Mouse (Mus musculus) forebrain, embryonic 12.5 days (tissue): ENCODE results near the gene Sh3rf3. TPM values are rescaled to one million over a fixed set of nuclear protein-coding genes. Genes with fewer than 3 reads are reported as not detected.

Source experiments
- ATAC-seq: fragments of 200-750 bp; cut with Nextera tagmentation; 2 replicates; pipeline ENCODE4 v1.8.0; 2017; ENCODE audit warnings: moderate TSS enrichment; ENCODE audit not compliant: low FRiP score
- H3K27ac ChIP-seq: fragments of 300-500 bp; sonication (generic); 2 replicates; pipeline ENCODE4 v1.5.1; 2016; ENCODE audit warnings: mild to moderate bottlenecking
- H3K27me3 ChIP-seq: fragments of 300-500 bp; sonication (generic); 2 replicates; pipeline ENCODE4 v1.6.1; 2016; ENCODE audit warnings: mild to moderate bottlenecking
- H3K36me3 ChIP-seq: fragments of 300-500 bp; sonication (generic); replicated peaks from 2 replicates; pipeline ENCODE4 v1.6.1; 2016; ENCODE audit warnings: mild to moderate bottlenecking
- H3K4me1 ChIP-seq: fragments of 300-500 bp; sonication (generic); 2 replicates; pipeline ENCODE4 v1.6.1; 2016
- H3K4me2 ChIP-seq: fragments of 300-500 bp; sonication (generic); 2 replicates; pipeline ENCODE4 v1.6.1; 2016; ENCODE audit warnings: mild to moderate bottlenecking, moderate library complexity
- H3K4me3 ChIP-seq: fragments of 300-500 bp; sonication (generic); replicated peaks from 2 replicates; pipeline ENCODE4 v1.5.1; 2016; ENCODE audit warnings: mild to moderate bottlenecking
- H3K9ac ChIP-seq: fragments of 300-500 bp; sonication (generic); 2 replicates; pipeline ENCODE4 v1.6.1; 2016; ENCODE audit warnings: mild to moderate bottlenecking
- H3K9me3 ChIP-seq: fragments of 300-500 bp; sonication (generic); 2 replicates; pipeline ENCODE4 v1.6.1; 2016
- WGBS: fragments of 180-500 bp; shearing (Covaris S2); methylation state at CpG from one replicate; pipeline ENCODE4 v1.1.7; 2016; 5-methylcytosine and 5-hydroxymethylcytosine counted together
- polyA plus RNA-seq: library from polyadenylated mRNA; unstranded; fragments of >200 nt; fragmentation: Nextera tagmentation; extraction: Ambion mirVana; gene quantifications from 2 replicates; pipeline ENCODE4 v1.2.1, GENCODE M21; 2016

The Sh3rf3 gene
- polyA plus RNA-seq, 1 experiment from 2014 or later = 3.1 TPM

- H3K36me3 ChIP-seq = no peaks in the 10 kb centered on the region
- H3K4me1 ChIP-seq = peaks cover 12% of the 10 kb centered on the region
- H3K27me3 ChIP-seq = peaks cover 34% of the 10 kb centered on the region
- H3K9me3 ChIP-seq = no peaks in the 10 kb centered on the region
- H3K4me2 ChIP-seq = no peak overlapping the region
- no peak overlapping the region for H3K4me3 ChIP-seq
- no peak overlapping the region for H3K9ac ChIP-seq
- WGBS = 13% methylated on average over 5 of the region's 5 CpGs
- no peak overlapping the region for H3K27ac ChIP-seq
- no peak for ATAC-seq
Measured at GRCm38 (mm10) chr10:58928952-58929442, 115.8 kb downstream of the Sh3rf3 start.

GRCm38 (mm10) chr10:58932151-58932773 lies 119.1 kb downstream of the Sh3rf3 start:
- WGBS = 23% methylated on average over 22 of the region's 22 CpGs
- Histone ChIP-seq H3K4me1 (peaks cover 29% of the 10 kb centered on the region), H3K4me3 (peak overlapping the region; percentile 13), H3K4me2 (peak overlapping the region; percentile 46), H3K36me3 (no peaks in the 10 kb centered on the region), H3K27ac (peak overlapping the region; percentile 54), H3K27me3 (peaks cover 28% of the 10 kb centered on the region), H3K9ac (no peak overlapping the region), H3K9me3 (no peaks in the 10 kb centered on the region)
- ATAC-seq = peak; percentile 65

- H3K27ac ChIP-seq = no peak overlapping the region
Measured at GRCm38 (mm10) chr10:58935606-58936005, 122.4 kb downstream of the Sh3rf3 start.

GRCm38 (mm10) chr10:58936441-58936860 lies 123.3 kb downstream of the Sh3rf3 start:
- H3K36me3 ChIP-seq = no peaks in the 10 kb centered on the region
- peaks cover 6% of the 10 kb centered on the region; the same call in 1 of the 2 replicates for H3K27me3 ChIP-seq
- H3K27ac ChIP-seq = no peak overlapping the region
- no peaks in the 10 kb centered on the region for H3K9me3 ChIP-seq
- peaks cover 29% of the 10 kb centered on the region for H3K4me1 ChIP-seq
- 62% methylated on average over 9 of the region's 9 CpGs for WGBS
- no peak for ATAC-seq
- no peak overlapping the region for H3K9ac ChIP-seq
- no peak overlapping the region for H3K4me3 ChIP-seq
- no peak overlapping the region for H3K4me2 ChIP-seq

More at GRCm38 (mm10) chr10:58935606-58936005, 122.4 kb downstream of the Sh3rf3 start:
- H3K9ac ChIP-seq = no peak overlapping the region
- H3K27me3 ChIP-seq = peaks cover 11% of the 10 kb centered on the region
- H3K4me1 ChIP-seq = peaks cover 29% of the 10 kb centered on the region
- WGBS = 33% methylated on average over 6 of the region's 6 CpGs
- H3K36me3 ChIP-seq = no peaks in the 10 kb centered on the region
- no peak for ATAC-seq
- H3K9me3 ChIP-seq = no peaks in the 10 kb centered on the region
- H3K4me2 ChIP-seq = no peak overlapping the region
- H3K4me3 ChIP-seq = no peak overlapping the region

GRCm38 (mm10) chr10:58937521-58937920 lies 124.4 kb downstream of the Sh3rf3 start:
- Histone ChIP-seq H3K27ac (no peak overlapping the region), H3K9ac (no peak overlapping the region), H3K36me3 (no peaks in the 10 kb centered on the region), H3K9me3 (no peaks in the 10 kb centered on the region), H3K4me2 (no peak overlapping the region), H3K4me1 (peaks cover 21% of the 10 kb centered on the region), H3K27me3 (peaks cover 6% of the 10 kb centered on the region; the same call in 1 of the 2 replicates), H3K4me3 (no peak overlapping the region)
- 65% methylated on average over 3 of the region's 3 CpGs for WGBS
- ATAC-seq = no peak

GRCm38 (mm10) chr10:58942819-58943218 lies 129.7 kb downstream of the Sh3rf3 start:
- Histone ChIP-seq H3K9me3 (no peaks in the 10 kb centered on the region), H3K4me2 (no peak overlapping the region), H3K4me3 (no peak overlapping the region), H3K36me3 (no peaks in the 10 kb centered on the region), H3K4me1 (no peaks in the 10 kb centered on the region), H3K9ac (no peak overlapping the region), H3K27ac (no peak overlapping the region), H3K27me3 (peaks cover 25% of the 10 kb centered on the region)
- no peak for ATAC-seq
- 83% methylated on average over 3 of the region's 3 CpGs for WGBS

GRCm38 (mm10) chr10:58943661-58944400 lies 130.7 kb downstream of the Sh3rf3 start:
- Histone ChIP-seq H3K4me1 (no peaks in the 10 kb centered on the region), H3K9me3 (no peaks in the 10 kb centered on the region), H3K4me2 (no peak overlapping the region), H3K4me3 (no peak overlapping the region), H3K27me3 (peaks cover 27% of the 10 kb centered on the region), H3K27ac (no peak overlapping the region), H3K36me3 (no peaks in the 10 kb centered on the region), H3K9ac (no peak overlapping the region)
- 89% methylated on average over 9 of the region's 9 CpGs for WGBS
- ATAC-seq = no peak

- H3K9ac ChIP-seq = no peak overlapping the region
- no peaks in the 10 kb centered on the region for H3K36me3 ChIP-seq
- no peaks in the 10 kb centered on the region for H3K9me3 ChIP-seq
- no peak overlapping the region for H3K4me3 ChIP-seq
- no peak for ATAC-seq
- H3K27me3 ChIP-seq = peaks cover 26% of the 10 kb centered on the region
- no peak overlapping the region for H3K27ac ChIP-seq
- H3K4me2 ChIP-seq = no peak overlapping the region
- WGBS = 81% methylated on average over 6 of the region's 6 CpGs
- H3K4me1 ChIP-seq = peaks cover 10% of the 10 kb centered on the region
Measured at GRCm38 (mm10) chr10:58944930-58945329, 131.8 kb downstream of the Sh3rf3 start.

GRCm38 (mm10) chr10:58949770-58950638 lies 136.8 kb downstream of the Sh3rf3 start:
- Histone ChIP-seq H3K27me3 (peaks cover 28% of the 10 kb centered on the region), H3K4me2 (peak overlapping the region; percentile 13), H3K9ac (peak overlapping the region; percentile 17; the same call in 1 of the 2 replicates), H3K4me1 (peaks cover 16% of the 10 kb centered on the region), H3K36me3 (no peaks in the 10 kb centered on the region), H3K27ac (peak overlapping the region; percentile 74), H3K4me3 (no peak overlapping the region), H3K9me3 (no peaks in the 10 kb centered on the region)
- ATAC-seq = peak; percentile 88
- 9% methylated on average over 11 of the region's 11 CpGs for WGBS

- no peaks in the 10 kb centered on the region for H3K36me3 ChIP-seq
- H3K27me3 ChIP-seq = no peaks in the 10 kb centered on the region
- no peak overlapping the region for H3K4me2 ChIP-seq
- H3K4me3 ChIP-seq = no peak overlapping the region
- 93% methylated on average over 4 of the region's 4 CpGs for WGBS
- no peak for ATAC-seq
- H3K9me3 ChIP-seq = 0 out of 2 replicates have a peak, but pooled peaks cover 2% of the 10 kb centered on the region
- no peak overlapping the region for H3K9ac ChIP-seq
- no peak overlapping the region for H3K27ac ChIP-seq
- H3K4me1 ChIP-seq = no peaks in the 10 kb centered on the region
Measured at GRCm38 (mm10) chr10:58960193-58960592, 147.0 kb downstream of the Sh3rf3 start.

- no peak overlapping the region for H3K4me2 ChIP-seq
- no peaks in the 10 kb centered on the region for H3K9me3 ChIP-seq
- H3K27me3 ChIP-seq = no peaks in the 10 kb centered on the region
- no peaks in the 10 kb centered on the region for H3K4me1 ChIP-seq
- no peak overlapping the region for H3K27ac ChIP-seq
- no peak overlapping the region for H3K4me3 ChIP-seq
- no peak for ATAC-seq
- no peaks in the 10 kb centered on the region for H3K36me3 ChIP-seq
- WGBS = 84% methylated on average over 4 of the region's 4 CpGs
- no peak overlapping the region for H3K9ac ChIP-seq
Measured at GRCm38 (mm10) chr10:58968236-58968635, 155.1 kb downstream of the Sh3rf3 start.

- Histone ChIP-seq H3K4me2 (no peak overlapping the region), H3K4me1 (no peaks in the 10 kb centered on the region), H3K36me3 (no peaks in the 10 kb centered on the region), H3K27ac (no peak overlapping the region), H3K9me3 (0 out of 2 replicates have a peak, but pooled peaks cover 3% of the 10 kb centered on the region), H3K27me3 (no peaks in the 10 kb centered on the region), H3K4me3 (no peak overlapping the region), H3K9ac (no peak overlapping the region)
- 92% methylated on average over 5 of the region's 5 CpGs for WGBS
- no peak for ATAC-seq
Measured at GRCm38 (mm10) chr10:58969351-58969750, 156.2 kb downstream of the Sh3rf3 start.
